Mouse (Mus musculus) gastrocnemius, adult 2 months (tissue): ENCODE data around the gene Mtmr14. TPM values are rescaled to one million over a fixed set of nuclear protein-coding genes. Genes with fewer than 3 reads are reported as not detected.

Experiments used
- DNase-seq: peaks from one replicate; pipeline ENCODE4 v3.0.0; 2022
- H3K27ac ChIP-seq: fragments of 200-600 bp; 2 replicates; pipeline ENCODE4 v1.8.1; 2022; ENCODE audit warnings: mild to moderate bottlenecking
- H3K4me3 ChIP-seq: fragments of 200-600 bp; 2 replicates; pipeline ENCODE4 v1.8.1; 2022; ENCODE audit warnings: mild to moderate bottlenecking, moderate library complexity
- CTCF ChIP-seq: fragments of 200-600 bp; IDR thresholded peaks from 2 replicates; pipeline ENCODE4 v1.8.1; 2022; ENCODE audit warnings: antibody characterized with exemption, mild to moderate bottlenecking, moderate library complexity
- intact Hi-C: fragments of 180-260 bp; cut with DNase I; formaldehyde crosslinking; loops from one replicate; pipeline ENCODE4 v1.15.1; 2025
- long read RNA-seq, 2 experiments: library from polyadenylated mRNA; stranded (forward); transcript quantifications; one replicate each; pipeline ENCODE4 v2.0.0; 2021
- total RNA-seq, 2 experiments: library from RNA; stranded (reverse); gene quantifications; 2 replicates each; pipeline ENCODE4 v1.2.3; 2021

Gene Mtmr14
- total RNA-seq: 10 to 100 TPM; 14.9 to 16.0 TPM
- long read RNA-seq, experiment 1, transcript Mtmr14-201 (19 exons, 2,676 nt): major isoform, 12 of 23 reads
- long read RNA-seq, experiment 1, partial matches to known transcripts: 1 of 23 reads
- long read RNA-seq, experiment 1, other reads (novel, unspliced or antisense): 10 of 23 reads
- long read RNA-seq, experiment 2, transcript Mtmr14-201 (19 exons, 2,676 nt): major isoform, 15 of 33 reads
- long read RNA-seq, experiment 2, partial matches to known transcripts: 1 of 33 reads
- long read RNA-seq, experiment 2, other reads (novel, unspliced or antisense): 17 of 33 reads

GRCm38 (mm10) chr6:113237542-113238270, at the start of gene Mtmr14:
TSS of gene Mtmr14 (plus strand) at chr6:113237843.
- intact Hi-C loops: loop anchor here (2.0 to 5.0 kb wide), 2 partner anchors 65 to 191 kb away; partner anchors contain the start of gene Thumpd3
- Histone ChIP-seq H3K27ac (peak within 1 kb of the TSS; percentile 93), H3K4me3 (peak within 1 kb of the TSS; percentile 92)
- TF ChIP-seq CTCF: no peak
- peak; percentile 100 for DNase-seq

GRCm38 (mm10) chr6:113193765-113194460, 43.7 kb upstream of the Mtmr14 start:
- Histone ChIP-seq H3K4me3 (peak overlapping the region; percentile 75), H3K27ac (no peak overlapping the region)
- peak; percentile 32 for DNase-seq
- intact Hi-C loops: no loop called here
- TF ChIP-seq CTCF: no peak

DNA sequence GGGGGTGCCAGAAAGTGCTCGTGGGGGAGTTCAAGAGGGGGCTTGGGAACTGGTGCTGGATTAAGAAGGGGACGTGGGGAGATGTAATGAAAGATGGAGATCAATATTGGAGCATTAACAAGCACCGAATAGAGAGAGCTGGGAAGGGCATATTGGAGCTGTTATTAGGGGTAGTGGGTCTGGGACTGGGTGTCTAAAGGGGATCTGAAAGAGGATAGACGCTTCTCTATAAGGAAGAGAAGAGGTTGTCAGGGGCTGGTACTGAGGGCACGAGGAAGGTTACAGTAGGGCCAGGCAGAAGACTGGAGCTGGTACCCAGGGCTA, 43.2 kb upstream of the Mtmr14 start:
- peak overlapping the region; percentile 75 for H3K4me3 ChIP-seq

DNA sequence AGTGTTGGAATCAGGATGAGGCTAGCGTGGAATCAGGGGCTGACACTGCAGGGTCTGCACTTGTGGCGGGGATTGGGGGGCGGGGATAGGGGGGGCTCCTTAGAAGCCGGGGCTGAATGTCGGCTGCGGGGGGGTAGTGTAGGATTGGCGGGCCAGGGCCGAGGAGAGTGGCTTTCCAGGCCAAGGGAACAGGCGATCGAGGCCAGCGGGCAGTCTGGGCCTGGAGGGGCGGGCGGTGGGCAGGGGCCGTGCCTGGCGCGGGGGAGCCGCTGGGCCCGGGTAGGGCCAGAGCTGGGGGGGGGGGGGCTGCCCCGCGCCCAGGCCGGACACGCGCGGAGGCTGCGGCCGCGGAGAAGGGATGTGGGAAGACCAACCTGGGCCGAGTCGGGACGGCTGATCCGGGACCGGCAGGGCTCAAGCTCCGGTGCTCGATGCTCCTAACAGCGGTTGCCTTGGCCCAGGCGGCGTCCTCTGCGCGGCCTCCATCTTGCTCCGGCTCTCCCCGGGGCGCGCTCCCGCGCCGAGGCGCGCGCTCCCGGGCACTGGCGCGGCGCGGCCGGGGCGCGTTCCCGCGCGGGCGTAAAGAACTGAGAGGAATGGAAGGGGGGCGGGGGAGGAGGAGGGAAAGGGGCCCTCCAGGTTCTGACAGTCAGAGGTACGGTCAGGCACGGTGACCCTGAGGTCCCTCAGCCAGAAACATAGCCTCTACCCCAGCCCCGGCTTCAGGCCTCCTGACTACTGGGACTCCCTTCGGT, 42.6 kb upstream of the Mtmr14 start, which contains the start of gene Lhfpl4:
TSS of gene Lhfpl4 (minus strand) at position 544 of the 755 bp plus-strand sequence.
- intact Hi-C loops: no loop called here
- Histone ChIP-seq H3K27ac (no peak within 1 kb of the TSS), H3K4me3 (peak within 1 kb of the TSS; percentile 75)
- DNase-seq: no peak
- no peak for TF ChIP-seq CTCF

More for the DNA sequence above, 43.2 kb upstream of the Mtmr14 start:
- DNase-seq: no peak
- H3K27ac ChIP-seq: no peak overlapping the region
- intact Hi-C loops: no loop called here
- TF ChIP-seq CTCF: no peak

DNA sequence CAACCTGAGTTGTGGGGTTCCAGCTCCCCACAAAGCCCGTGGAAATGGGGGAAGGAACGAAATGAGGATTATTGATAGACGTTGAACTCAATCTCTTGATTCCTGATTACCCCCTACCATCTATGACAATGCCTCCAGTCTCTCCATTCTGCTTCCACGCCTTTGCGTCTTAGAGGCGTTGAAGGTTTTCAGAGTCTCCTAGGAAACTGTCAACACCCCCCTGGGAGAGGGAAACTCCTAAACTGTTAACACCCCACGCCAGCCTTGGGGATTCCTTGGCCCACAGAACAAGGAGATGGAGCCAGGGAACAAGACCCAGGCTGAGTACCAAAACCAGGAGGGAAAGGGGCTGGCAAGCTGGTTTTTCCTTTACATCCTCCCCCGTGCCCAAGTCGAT, 42.0 kb upstream of the Mtmr14 start:
- Histone ChIP-seq H3K4me3 (peak overlapping the region; percentile 75), H3K27ac (no peak overlapping the region)
- intact Hi-C loops: no loop called here
- TF ChIP-seq CTCF: no peak
- no peak for DNase-seq

DNA sequence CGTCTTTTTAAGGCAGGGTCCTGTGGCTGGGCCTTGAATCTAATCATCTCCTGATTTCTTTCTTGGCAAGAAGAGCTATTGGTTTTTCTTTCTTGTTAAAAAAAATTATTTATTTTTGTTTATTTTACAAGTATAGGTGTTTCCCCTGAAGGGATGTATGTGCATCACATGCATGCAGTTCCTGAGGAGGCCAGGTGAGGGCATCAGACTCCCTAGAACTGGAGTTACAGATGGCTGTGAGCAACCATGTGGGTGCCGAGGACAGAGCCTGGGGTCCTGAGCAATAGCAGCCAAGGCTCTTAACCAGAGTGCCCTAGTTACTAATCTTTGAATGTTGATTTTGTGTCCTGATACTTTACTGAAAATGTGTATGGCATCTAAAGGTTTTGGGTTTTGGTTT, 21.4 kb upstream of the Mtmr14 start:
- DNase-seq: no peak
- no peak overlapping the region for H3K27ac ChIP-seq
- 0 out of 2 replicates have a peak, but pooled peaks have one; percentile 1 for TF ChIP-seq CTCF
- no peak overlapping the region for H3K4me3 ChIP-seq
- intact Hi-C loops: no loop called here

- intact Hi-C loops: no loop called here
- TF ChIP-seq CTCF: no peak
- Histone ChIP-seq H3K4me3 (no peak overlapping the region), H3K27ac (no peak overlapping the region)
- no peak for DNase-seq
These were observed 11.8 kb upstream of the Mtmr14 start for GRCm38 (mm10) chr6:113225798-113226197.

DNA sequence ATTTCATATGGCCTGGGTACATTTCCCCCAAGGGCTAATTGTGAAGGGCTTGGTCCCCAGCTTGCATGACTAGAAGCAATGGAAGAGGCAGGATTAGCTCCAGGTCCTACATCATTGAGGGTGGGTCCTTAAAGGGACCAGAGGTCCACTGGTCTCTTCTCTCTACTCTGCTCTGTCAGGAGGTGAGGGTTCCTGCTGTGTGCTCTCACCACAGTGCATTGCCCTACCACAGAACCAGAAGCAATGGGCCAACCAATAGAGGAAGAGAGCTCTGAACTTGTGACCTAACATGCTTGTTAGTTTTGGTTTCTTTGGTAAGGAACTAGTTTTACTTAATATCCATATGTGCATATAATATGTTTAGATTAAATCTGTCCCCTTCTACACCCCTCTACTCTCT, 10.9 kb upstream of the Mtmr14 start:
- Histone ChIP-seq H3K4me3 (no peak overlapping the region), H3K27ac (no peak overlapping the region)
- DNase-seq: no peak
- TF ChIP-seq CTCF: no peak
- intact Hi-C loops: no loop called here

- Histone ChIP-seq H3K27ac (no peak overlapping the region), H3K4me3 (no peak overlapping the region)
- no peak for DNase-seq
- intact Hi-C loops: loop anchor here (5.0 kb wide), 1 partner anchor 67 kb away; no protein-coding TSS in a partner anchor
- no peak for TF ChIP-seq CTCF
These were observed 2.5 kb upstream of the Mtmr14 start for GRCm38 (mm10) chr6:113235141-113235540.

DNA sequence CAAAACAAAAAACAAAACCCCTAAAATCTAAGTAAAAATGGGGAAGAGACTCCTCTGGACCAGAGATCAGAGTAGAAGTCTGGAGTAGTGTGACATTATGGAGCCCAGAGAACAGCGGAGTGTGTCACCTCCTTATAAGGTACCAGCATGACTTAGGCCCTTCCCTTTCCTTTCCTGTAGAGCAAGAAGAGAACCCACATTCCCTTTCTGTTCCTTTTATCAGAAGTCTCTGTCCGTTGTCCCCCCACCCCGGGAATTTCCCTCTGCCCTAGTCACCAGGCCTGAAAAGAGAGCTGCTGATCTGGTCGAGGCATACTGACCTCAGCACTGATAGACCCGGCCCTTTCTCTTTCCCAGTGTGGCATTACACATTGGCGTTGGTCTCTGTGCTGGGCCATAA, 799 bp downstream of the Mtmr14 start:
- Histone ChIP-seq H3K4me3 (peak overlapping the region; percentile 92), H3K27ac (peak overlapping the region; percentile 93)
- TF ChIP-seq CTCF: no peak
- no peak for DNase-seq
- intact Hi-C loops: loop anchor here (5.0 kb wide), 1 partner anchor 64 kb away; no protein-coding TSS in a partner anchor

GRCm38 (mm10) chr6:113242753-113243152, 5.1 kb downstream of the Mtmr14 start:
- no peak for DNase-seq
- intact Hi-C loops: no loop called here
- Histone ChIP-seq H3K4me3 (no peak overlapping the region), H3K27ac (no peak overlapping the region)
- TF ChIP-seq CTCF: no peak

GRCm38 (mm10) chr6:113245585-113245984, 7.9 kb downstream of the Mtmr14 start:
- no peak for DNase-seq
- intact Hi-C loops: no loop called here
- Histone ChIP-seq H3K27ac (no peak overlapping the region), H3K4me3 (no peak overlapping the region)
- TF ChIP-seq CTCF: no peak
